Mouse (Mus musculus) heart, postnatal 0 days (tissue): ENCODE data around the gene Apbb1. TPM values are rescaled to one million over a fixed set of nuclear protein-coding genes. Genes with fewer than 3 reads are reported as not detected.

Experiments
- ATAC-seq: fragments of 200-750 bp; cut with Nextera tagmentation; 2 replicates; pipeline ENCODE4 v1.8.0; 2017; ENCODE audit warnings: low read depth, moderate number of reproducible peaks, moderate library complexity; ENCODE audit not compliant: insufficient read depth
- DNase-seq: peaks from one replicate; pipeline ENCODE4 v3.0.0-alpha.2; 2016; ENCODE audit warnings: low spot score
- H3K27ac ChIP-seq: fragments of 300-500 bp; sonication (generic); 2 replicates; pipeline ENCODE4 v1.5.1; 2014; ENCODE audit warnings: low read depth, mild to moderate bottlenecking
- H3K27me3 ChIP-seq: fragments of 300-500 bp; sonication (generic); 2 replicates; pipeline ENCODE4 v1.6.1; 2014; ENCODE audit warnings: low read length, mixed read lengths; ENCODE audit not compliant: control insufficient read depth, insufficient read depth
- H3K36me3 ChIP-seq: fragments of 300-500 bp; sonication (generic); replicated peaks from 2 replicates; pipeline ENCODE4 v1.6.1; 2014; ENCODE audit warnings: low read length, mixed read lengths; ENCODE audit not compliant: control insufficient read depth, insufficient read depth
- H3K4me1 ChIP-seq: fragments of 300-500 bp; sonication (generic); 2 replicates; pipeline ENCODE4 v1.6.1; 2014; ENCODE audit warnings: antibody characterized with exemption; ENCODE audit not compliant: control insufficient read depth, insufficient read depth
- H3K4me2 ChIP-seq: fragments of 300-500 bp; sonication (generic); 2 replicates; pipeline ENCODE4 v1.6.1; 2014; ENCODE audit warnings: low read depth, mild to moderate bottlenecking, low read length, moderate library complexity
- H3K4me3 ChIP-seq: fragments of 300-500 bp; sonication (generic); 2 replicates; pipeline ENCODE4 v1.5.1; 2014; ENCODE audit warnings: low read depth, low read length
- H3K9ac ChIP-seq: fragments of 300-500 bp; sonication (generic); replicated peaks from 2 replicates; pipeline ENCODE4 v1.6.1; 2014; ENCODE audit warnings: low read depth, low read length, mixed read lengths
- H3K9me3 ChIP-seq: fragments of 300-500 bp; sonication (generic); replicated peaks from 2 replicates; pipeline ENCODE4 v1.6.1; 2016; ENCODE audit warnings: low read length; ENCODE audit not compliant: control insufficient read depth
- CTCF ChIP-seq: IDR thresholded peaks from 2 replicates; pipeline ENCODE4 v1.5.1; 2016; ENCODE audit warnings: antibody characterized with exemption, control low read depth, low read depth
- EP300 ChIP-seq: IDR thresholded peaks from 2 replicates; pipeline ENCODE4 v1.6.1; 2016; ENCODE audit warnings: antibody characterized with exemption, low read depth
- WGBS: fragments of 180-500 bp; shearing (Covaris S2); extraction: QIAGEN DNeasy Blood & Tissue Kit; methylation state at CpG from one replicate; pipeline ENCODE4 v1.1.7; 2014; 5-methylcytosine and 5-hydroxymethylcytosine counted together
- polyA plus RNA-seq: library from polyadenylated mRNA; unstranded; fragments of >200 nt; fragmentation: Nextera tagmentation; extraction: Ambion mirVana; gene quantifications from 2 replicates; pipeline ENCODE4 v1.2.1, GENCODE M21; 2015
- total RNA-seq: library from RNA; depleted of rRNA; stranded (reverse); fragments of >200 nt; gene quantifications from 2 replicates; pipeline ENCODE4 v1.2.3, GENCODE M21; 2014; ENCODE audit warnings: low replicate concordance

The Apbb1 gene
- total and polyA plus RNA-seq, 2 experiments from 2014 or later, result 67.3 to 170 TPM

DNA sequence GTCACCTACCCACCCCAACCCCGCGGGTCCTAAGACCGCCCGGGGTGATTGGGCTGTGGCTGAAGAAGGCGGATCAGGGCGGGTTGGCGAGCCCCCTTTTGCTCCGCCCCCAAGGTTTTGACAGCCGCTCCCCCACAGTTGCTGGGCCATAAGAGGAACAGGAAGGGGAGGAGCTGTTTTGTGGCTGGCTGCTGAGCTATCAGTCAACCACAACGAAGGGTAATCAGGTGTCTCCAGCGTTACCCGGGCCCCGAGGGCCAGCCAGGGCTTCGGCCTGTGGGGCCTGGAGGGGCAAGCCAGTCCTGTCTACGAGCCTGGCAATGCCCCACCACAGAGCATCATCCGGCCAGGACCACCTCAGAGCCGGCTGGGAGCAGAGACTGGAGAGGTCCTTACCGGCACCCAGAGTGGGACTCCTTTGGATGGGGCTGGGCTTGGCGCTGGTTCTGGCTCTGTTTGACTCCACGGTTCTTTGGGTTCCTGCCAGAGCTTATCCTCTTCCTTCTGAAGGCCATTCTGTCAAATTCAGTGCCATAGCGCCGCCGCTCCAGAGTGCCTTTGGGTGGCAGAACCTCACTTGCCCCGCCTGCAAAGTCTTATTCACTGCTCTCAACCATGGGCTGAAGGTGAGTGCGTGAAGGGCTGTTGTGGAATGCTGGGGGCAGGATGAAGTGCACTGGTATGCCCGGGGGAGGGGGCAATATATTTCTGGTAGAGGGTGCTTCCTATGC, 27.1 kb downstream of the Apbb1 start, which contains the start of gene Smpd1:
Smpd1 (plus strand) TSS at position 149 of the 731 bp plus-strand sequence.
- peaks cover 27% of the 10 kb centered on the region for H3K36me3 ChIP-seq
- TF ChIP-seq CTCF (0 out of 2 replicates have a peak, but pooled peaks have one; percentile 1), EP300 (0 out of 2 replicates have a peak, but pooled peaks have one; percentile 22)
- ATAC-seq, result peak; percentile 95
- 2% methylated on average over 26 of the region's 26 CpGs for WGBS
- no peaks in the 10 kb centered on the region for H3K9me3 ChIP-seq
- H3K4me2 ChIP-seq, result peak within 1 kb of the TSS; percentile 73
- H3K4me3 ChIP-seq, result peak within 1 kb of the TSS; percentile 62
- peak; percentile 98 for DNase-seq
- H3K27me3 ChIP-seq, result no peaks in the 10 kb centered on the region
- H3K9ac ChIP-seq, result peak within 1 kb of the TSS; percentile 61
- H3K4me1 ChIP-seq, result peaks cover 22% of the 10 kb centered on the region
- H3K27ac ChIP-seq, result peak within 1 kb of the TSS; percentile 84

DNA sequence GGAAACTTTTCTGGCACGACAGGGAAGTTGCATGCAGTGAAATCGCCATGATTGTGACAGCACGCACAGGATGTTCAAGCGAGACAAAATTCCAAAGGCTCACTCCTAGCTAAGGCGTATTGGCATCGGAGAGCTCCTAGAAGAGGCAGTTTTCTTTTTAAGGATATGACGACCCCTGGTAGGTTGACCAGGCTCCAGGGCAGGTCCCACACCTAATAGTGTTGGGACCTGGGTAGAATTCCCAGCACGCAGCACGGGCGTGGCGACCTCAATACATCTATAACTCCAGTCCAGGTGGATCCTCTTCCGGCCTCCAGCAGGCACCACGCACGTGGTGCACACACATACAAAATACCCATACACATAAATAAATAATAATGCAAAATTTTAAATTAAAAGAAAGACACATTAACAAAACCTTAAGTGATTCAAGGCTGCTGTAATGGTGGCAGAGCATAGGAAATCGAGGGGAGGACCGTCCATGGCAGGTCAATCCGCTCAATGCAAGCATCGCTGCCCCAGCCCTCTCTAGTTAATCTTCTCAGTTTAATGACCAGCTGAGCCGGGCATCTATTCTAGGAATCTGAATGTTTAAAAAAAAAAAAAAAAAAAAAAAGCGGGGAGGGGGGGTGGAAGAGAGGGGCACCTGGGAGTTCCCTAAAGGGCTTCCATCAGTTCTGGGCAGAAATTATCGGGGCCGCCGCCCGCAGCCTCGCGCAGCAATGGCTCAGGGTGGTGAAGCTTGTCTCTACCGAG, 27.8 kb downstream of the Apbb1 start:
- H3K4me1 ChIP-seq, result peaks cover 22% of the 10 kb centered on the region
- TF ChIP-seq EP300 (no peak), CTCF (no peak)
- peak overlapping the region; percentile 73 for H3K4me2 ChIP-seq
- WGBS, result 36% methylated on average over 26 of the region's 27 CpGs
- no peaks in the 10 kb centered on the region for H3K27me3 ChIP-seq
- 0 out of 2 replicates have a peak overlapping the region, but pooled peaks have one; percentile 28 for H3K9ac ChIP-seq
- ATAC-seq, result 0 out of 2 replicates have a peak, but pooled peaks have one; percentile 2
- peak overlapping the region; percentile 62 for H3K4me3 ChIP-seq
- peaks cover 20% of the 10 kb centered on the region for H3K36me3 ChIP-seq
- no peaks in the 10 kb centered on the region for H3K9me3 ChIP-seq
- DNase-seq, result no peak
- H3K27ac ChIP-seq, result peak overlapping the region; percentile 46; the same call in 1 of the 2 replicates

DNA sequence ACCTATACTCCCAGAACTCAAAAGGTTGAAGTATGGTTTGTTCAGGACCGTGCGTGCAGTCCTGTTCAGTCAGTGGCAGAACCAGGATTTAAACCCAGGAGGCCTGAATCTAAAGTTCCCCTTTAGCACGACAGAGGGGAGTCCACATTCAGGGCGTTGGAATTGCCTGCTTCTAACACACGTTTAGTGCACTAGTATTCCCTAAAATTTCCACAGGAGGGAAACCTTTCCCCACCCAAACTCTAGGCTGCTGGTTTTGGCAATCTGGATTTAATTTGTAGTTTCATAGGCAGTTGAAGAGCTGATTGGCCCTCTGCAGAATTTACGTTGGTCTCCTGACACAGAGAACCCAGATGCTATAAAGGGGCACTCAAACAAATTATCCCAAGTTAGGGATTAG, 32.4 kb downstream of the Apbb1 start:
- Histone ChIP-seq H3K9ac (no peak overlapping the region), H3K36me3 (no peaks in the 10 kb centered on the region), H3K9me3 (no peaks in the 10 kb centered on the region), H3K27ac (no peak overlapping the region), H3K4me2 (no peak overlapping the region), H3K4me3 (no peak overlapping the region), H3K27me3 (no peaks in the 10 kb centered on the region), H3K4me1 (peaks cover 6% of the 10 kb centered on the region; the same call in 1 of the 2 replicates)
- peak; percentile 52 for TF ChIP-seq CTCF
- no peak for TF ChIP-seq EP300
- WGBS, result 38% methylated on average over 6 of the region's 6 CpGs
- DNase-seq, result peak; percentile 25
- ATAC-seq, result no peak

DNA sequence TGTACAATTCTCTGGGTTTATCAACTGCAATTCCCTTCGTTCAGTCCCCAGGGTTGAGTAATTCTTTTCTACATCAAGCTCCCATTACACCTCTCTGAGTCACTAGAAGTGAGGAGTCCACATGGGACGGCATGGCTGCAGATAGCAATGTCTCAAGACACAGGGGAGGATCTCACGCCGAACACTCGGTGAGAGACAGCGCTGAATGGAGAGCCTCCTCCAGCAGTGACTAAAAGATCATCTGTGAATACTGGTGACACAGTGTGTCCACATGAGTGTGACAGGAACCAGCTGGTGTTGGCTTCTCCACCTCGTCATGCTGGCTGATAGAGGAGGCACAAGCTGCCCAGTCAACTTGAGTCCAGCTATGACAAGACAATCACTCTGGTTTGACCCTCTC, 33.5 kb downstream of the Apbb1 start:
- no peak for ATAC-seq
- no peak for DNase-seq
- Histone ChIP-seq H3K9me3 (no peaks in the 10 kb centered on the region), H3K4me2 (no peak overlapping the region), H3K27me3 (no peaks in the 10 kb centered on the region), H3K27ac (no peak overlapping the region), H3K4me1 (no peaks in the 10 kb centered on the region), H3K36me3 (no peaks in the 10 kb centered on the region), H3K9ac (no peak overlapping the region), H3K4me3 (no peak overlapping the region)
- WGBS, result 62% methylated on average over 7 of the region's 7 CpGs
- no peak for TF ChIP-seq CTCF
- no peak for TF ChIP-seq EP300

DNA sequence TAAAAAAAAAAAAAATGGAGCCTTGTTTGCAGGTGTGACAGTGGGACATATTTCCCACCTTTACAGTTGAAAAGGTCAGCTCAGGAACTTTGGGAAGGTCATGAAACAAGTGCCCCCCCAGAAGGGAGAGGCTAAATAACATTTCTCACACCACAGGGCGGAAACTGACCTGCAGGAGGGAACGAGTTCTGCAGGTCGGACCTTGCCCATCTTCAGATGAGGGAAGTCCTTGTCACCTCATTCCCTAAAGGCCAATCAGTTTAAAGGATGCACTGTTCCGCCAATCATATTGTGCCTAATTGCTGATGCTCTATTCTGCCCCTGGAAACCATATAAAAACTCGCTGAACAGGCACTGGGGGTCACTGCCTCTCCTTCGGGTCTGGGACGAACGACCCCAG, 35.5 kb downstream of the Apbb1 start:
- TF ChIP-seq EP300 (no peak), CTCF (no peak)
- DNase-seq, result no peak
- WGBS, result 79% methylated on average over 8 of the region's 8 CpGs
- Histone ChIP-seq H3K4me3 (no peak overlapping the region), H3K9ac (no peak overlapping the region), H3K27ac (no peak overlapping the region), H3K9me3 (no peaks in the 10 kb centered on the region), H3K4me1 (no peaks in the 10 kb centered on the region), H3K36me3 (no peaks in the 10 kb centered on the region), H3K27me3 (no peaks in the 10 kb centered on the region), H3K4me2 (no peak overlapping the region)
- ATAC-seq, result no peak
